Mouse (Mus musculus) adrenal gland, postnatal 4 days (tissue): ENCODE results near the gene Knop1. TPM values are rescaled to one million over a fixed set of nuclear protein-coding genes. Genes with fewer than 3 reads are reported as not detected.
A peak's percentile ranks its signal among the peaks of the same experiment; 100 is the strongest.

Experiments used
- DNase-seq, 2 experiments: peaks; one replicate each; pipeline ENCODE4 v3.0.0; 2021 to 2022; ENCODE audit warnings: low spot score in 2 of 2, mixed read lengths in 2 of 2
- long read RNA-seq, 2 experiments: library from polyadenylated mRNA; stranded (forward); transcript quantifications; one replicate each; pipeline ENCODE4 v2.0.0; 2021
- total RNA-seq, 2 experiments: library from RNA; stranded (reverse); gene quantifications; 2 replicates each; pipeline ENCODE4 v1.2.3; 2021

Knop1 gene
- total RNA-seq: 10 to 100 TPM; 66.2 to 72.6 TPM
- long read RNA-seq, experiment 1, full-length matches to known transcripts: 36 of 66 reads
- long read RNA-seq, experiment 1, partial matches to known transcripts: 11 of 66 reads
- long read RNA-seq, experiment 1, other reads (novel, unspliced or antisense): 19 of 66 reads
- long read RNA-seq, experiment 2, full-length matches to known transcripts: 40 of 110 reads
- long read RNA-seq, experiment 2, partial matches to known transcripts: 44 of 110 reads
- long read RNA-seq, experiment 2, other reads (novel, unspliced or antisense): 26 of 110 reads

GRCm38 (mm10) chr7:118855877-118856304, at the start of gene Knop1:
TSS of gene Knop1 (minus strand) at chr7:118856254.
- no peak for DNase-seq

GRCm38 (mm10) chr7:118904530-118904929, 48.5 kb upstream of the Knop1 start:
- peak in 1 of 2 experiments; percentile 12 for DNase-seq

- no peak for DNase-seq
Measured at GRCm38 (mm10) chr7:118903879-118904278, 47.8 kb upstream of the Knop1 start.

- no peak for DNase-seq
Measured at GRCm38 (mm10) chr7:118902944-118903343, 46.9 kb upstream of the Knop1 start.

- DNase-seq: no peak
Measured at GRCm38 (mm10) chr7:118900090-118900489, 44.0 kb upstream of the Knop1 start.

- DNase-seq: no peak
Measured at GRCm38 (mm10) chr7:118898063-118898462, 42.0 kb upstream of the Knop1 start.

- DNase-seq: no peak
Measured at GRCm38 (mm10) chr7:118895469-118896450, 39.7 kb upstream of the Knop1 start.

GRCm38 (mm10) chr7:118889046-118889680, 33.1 kb upstream of the Knop1 start:
- DNase-seq: no peak

- no peak for DNase-seq
Measured at GRCm38 (mm10) chr7:118887303-118888055, 31.4 kb upstream of the Knop1 start.

GRCm38 (mm10) chr7:118884969-118885368, 28.9 kb upstream of the Knop1 start:
- no peak for DNase-seq

- no peak for DNase-seq
Measured at GRCm38 (mm10) chr7:118883957-118884356, 27.9 kb upstream of the Knop1 start.

- no peak for DNase-seq
Measured at GRCm38 (mm10) chr7:118879466-118880029, 23.5 kb upstream of the Knop1 start.

- no peak for DNase-seq
Measured at GRCm38 (mm10) chr7:118865362-118865761, 9.3 kb upstream of the Knop1 start.

GRCm38 (mm10) chr7:118858640-118859039, 2.6 kb upstream of the Knop1 start:
- no peak for DNase-seq

- peak; percentile 89 to 90 for DNase-seq
Measured at GRCm38 (mm10) chr7:118855171-118855876, 730 bp downstream of the Knop1 start, which contains the start of gene Iqck. TSS of gene Iqck (plus strand) at chr7:118855752.

GRCm38 (mm10) chr7:118854606-118855005, 1.4 kb downstream of the Knop1 start:
- DNase-seq: no peak

- DNase-seq: no peak
Measured at GRCm38 (mm10) chr7:118852611-118853010, 3.4 kb downstream of the Knop1 start.

GRCm38 (mm10) chr7:118851571-118851970, 4.5 kb downstream of the Knop1 start:
- DNase-seq: no peak

- peak in 1 of 2 experiments; percentile 30 for DNase-seq
Measured at GRCm38 (mm10) chr7:118850676-118851290, 5.3 kb downstream of the Knop1 start.
